Mouse (Mus musculus) neural tube, embryonic 12.5 days (tissue): ENCODE measurements around the gene H2-T24. TPM values are rescaled to one million over a fixed set of nuclear protein-coding genes. Genes with fewer than 3 reads are reported as not detected.
"Not testable (repeated sequence)": the region's sequence is repeated elsewhere in the genome, so short reads cannot be mapped to it uniquely, and the experiment has no call there.

Experiments used
- ATAC-seq: fragments of 200-750 bp; cut with Nextera tagmentation; 2 replicates; pipeline ENCODE4 v1.8.0; 2017; ENCODE audit warnings: low read depth, mild to moderate bottlenecking, moderate TSS enrichment, moderate library complexity; ENCODE audit not compliant: low FRiP score
- H3K27ac ChIP-seq: fragments of 300-500 bp; sonication (generic); 2 replicates; pipeline ENCODE4 v1.5.1; 2016
- H3K27me3 ChIP-seq: fragments of 300-500 bp; sonication (generic); replicated peaks from 2 replicates; pipeline ENCODE4 v1.6.1; 2016; ENCODE audit warnings: mild to moderate bottlenecking
- H3K36me3 ChIP-seq: fragments of 300-500 bp; sonication (generic); 2 replicates; pipeline ENCODE4 v1.6.1; 2016; ENCODE audit warnings: mild to moderate bottlenecking
- H3K4me1 ChIP-seq: fragments of 300-500 bp; sonication (generic); 2 replicates; pipeline ENCODE4 v1.6.1; 2016
- H3K4me2 ChIP-seq: fragments of 300-500 bp; sonication (generic); replicated peaks from 2 replicates; pipeline ENCODE4 v1.6.1; 2016; ENCODE audit warnings: mild to moderate bottlenecking
- H3K4me3 ChIP-seq: fragments of 300-500 bp; sonication (generic); 2 replicates; pipeline ENCODE4 v1.5.1; 2016
- H3K9ac ChIP-seq: fragments of 300-500 bp; sonication (generic); 2 replicates; pipeline ENCODE4 v1.6.1; 2016; ENCODE audit warnings: mild to moderate bottlenecking
- H3K9me3 ChIP-seq: fragments of 300-500 bp; sonication (generic); 2 replicates; pipeline ENCODE4 v1.6.1; 2016; ENCODE audit warnings: mild to moderate bottlenecking
- WGBS: fragments of 180-500 bp; shearing (Covaris S2); methylation state at CpG from one replicate; pipeline ENCODE4 v1.1.7; 2016; 5-methylcytosine and 5-hydroxymethylcytosine counted together
- polyA plus RNA-seq: library from polyadenylated mRNA; unstranded; fragments of >200 nt; fragmentation: Nextera tagmentation; extraction: Ambion mirVana; gene quantifications from 2 replicates; pipeline ENCODE4 v1.2.1, GENCODE M21; 2016

Gene H2-T24
- polyA plus RNA-seq, 1 experiment from 2014 or later: 4.5 TPM

- H3K9ac ChIP-seq: peak overlapping the region; percentile 42; the same call in 1 of the 2 replicates
- not testable (repeated sequence) for H3K27ac ChIP-seq, H3K4me1 ChIP-seq, H3K9me3 ChIP-seq, H3K27me3 ChIP-seq, H3K36me3 ChIP-seq
- peak overlapping the region; percentile 43 for H3K4me3 ChIP-seq
- peak overlapping the region; percentile 82 for H3K4me2 ChIP-seq
- peak; percentile 61 for ATAC-seq
- WGBS: 1% methylated on average over 40 of the region's 40 CpGs
Measured at GRCm38 (mm10) chr17:36031583-36032331, 11.4 kb upstream of the H2-T24 start.

- H3K9ac ChIP-seq: 0 out of 2 replicates have a peak overlapping the region, but pooled peaks have one; percentile 38
- not testable (repeated sequence) for H3K27me3 ChIP-seq, H3K36me3 ChIP-seq, H3K27ac ChIP-seq, H3K4me1 ChIP-seq, H3K9me3 ChIP-seq
- H3K4me2 ChIP-seq: peak overlapping the region; percentile 82
- H3K4me3 ChIP-seq: peak overlapping the region; percentile 43; the same call in 1 of the 2 replicates
- WGBS: 38% methylated on average over 8 of the region's 8 CpGs
- ATAC-seq: peak; percentile 26; the same call in 1 of the 2 replicates
Measured at GRCm38 (mm10) chr17:36030703-36031582, 10.6 kb upstream of the H2-T24 start.

GRCm38 (mm10) chr17:36030046-36030702, 9.8 kb upstream of the H2-T24 start:
- not testable (repeated sequence) for H3K27me3 ChIP-seq, H3K27ac ChIP-seq, H3K9ac ChIP-seq, H3K4me1 ChIP-seq, ATAC-seq, H3K36me3 ChIP-seq, H3K9me3 ChIP-seq, H3K4me2 ChIP-seq, H3K4me3 ChIP-seq
- WGBS: 88% methylated on average over 4 of the region's 4 CpGs

DNA sequence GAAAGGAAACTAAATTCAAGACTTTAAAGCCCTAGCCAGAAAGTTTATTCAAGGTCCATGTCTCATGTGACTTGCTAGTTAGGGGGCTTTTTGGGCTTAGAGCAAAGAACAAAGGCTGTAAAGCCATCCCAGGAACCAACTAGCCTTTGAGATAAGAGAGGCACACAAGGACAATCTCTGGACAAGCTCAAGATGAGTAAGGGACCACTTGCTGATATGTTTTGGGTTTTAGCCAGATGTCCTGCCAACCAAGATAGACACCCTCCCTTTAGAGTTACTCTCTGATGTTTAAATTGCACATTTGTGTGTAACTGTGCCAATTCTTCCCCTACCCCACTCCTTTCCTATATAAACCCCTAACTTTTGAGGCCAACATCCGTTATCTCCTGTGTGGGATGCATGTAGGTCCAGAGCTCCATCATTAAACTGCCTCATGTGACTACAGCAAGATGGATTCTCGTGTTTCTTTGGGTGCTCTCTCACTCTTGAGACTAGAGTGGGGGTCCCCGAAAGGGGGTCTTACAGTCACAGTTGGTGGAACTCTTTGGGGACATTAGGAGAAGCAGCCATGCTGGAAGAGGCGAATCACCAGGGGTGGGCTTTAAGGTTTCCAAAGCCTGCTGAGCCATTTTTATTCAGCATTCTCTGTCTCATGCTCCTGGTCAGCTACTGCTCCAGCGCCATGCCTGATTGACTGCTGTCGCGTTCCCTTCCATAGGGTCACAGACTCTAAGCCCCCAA, 8.7 kb upstream of the H2-T24 start:
- H3K9ac ChIP-seq: no peak overlapping the region
- H3K36me3 ChIP-seq: no peaks in the 10 kb centered on the region
- H3K4me3 ChIP-seq: no peak overlapping the region
- no peaks in the 10 kb centered on the region for H3K9me3 ChIP-seq
- 0 out of 2 replicates have a peak, but pooled peaks cover 7% of the 10 kb centered on the region for H3K27me3 ChIP-seq
- 82% methylated on average over 7 of the region's 7 CpGs for WGBS
- no peak overlapping the region for H3K4me2 ChIP-seq
- H3K4me1 ChIP-seq: peaks cover 7% of the 10 kb centered on the region; the same call in 1 of the 2 replicates
- H3K27ac ChIP-seq: no peak overlapping the region
- ATAC-seq: no peak

DNA sequence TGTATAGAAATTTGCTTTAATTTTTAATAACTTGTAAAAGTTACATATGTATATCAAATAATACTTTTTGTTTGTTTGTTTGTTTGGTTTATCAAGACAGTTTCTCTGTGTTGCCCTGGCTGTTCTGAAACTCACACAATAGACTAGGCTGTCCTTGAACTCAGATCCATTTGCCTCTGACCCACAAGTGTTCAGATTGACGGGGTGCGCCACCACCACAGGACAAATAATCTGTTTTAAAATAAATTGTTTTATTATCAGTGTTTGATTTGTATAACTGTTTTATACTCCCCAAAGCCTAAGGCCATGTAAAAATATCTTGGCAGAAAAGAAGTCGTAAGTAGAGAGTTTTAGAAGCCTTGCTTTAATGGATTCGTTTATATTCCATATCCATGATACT, 7.3 kb upstream of the H2-T24 start:
- ATAC-seq: no peak
- H3K9me3 ChIP-seq: no peaks in the 10 kb centered on the region
- 95% methylated on average over 4 of the region's 4 CpGs for WGBS
- no peak overlapping the region for H3K4me3 ChIP-seq
- no peaks in the 10 kb centered on the region for H3K36me3 ChIP-seq
- H3K4me2 ChIP-seq: no peak overlapping the region
- H3K27me3 ChIP-seq: 0 out of 2 replicates have a peak, but pooled peaks cover 7% of the 10 kb centered on the region
- no peak overlapping the region for H3K27ac ChIP-seq
- no peak overlapping the region for H3K9ac ChIP-seq
- H3K4me1 ChIP-seq: peaks cover 7% of the 10 kb centered on the region; the same call in 1 of the 2 replicates

DNA sequence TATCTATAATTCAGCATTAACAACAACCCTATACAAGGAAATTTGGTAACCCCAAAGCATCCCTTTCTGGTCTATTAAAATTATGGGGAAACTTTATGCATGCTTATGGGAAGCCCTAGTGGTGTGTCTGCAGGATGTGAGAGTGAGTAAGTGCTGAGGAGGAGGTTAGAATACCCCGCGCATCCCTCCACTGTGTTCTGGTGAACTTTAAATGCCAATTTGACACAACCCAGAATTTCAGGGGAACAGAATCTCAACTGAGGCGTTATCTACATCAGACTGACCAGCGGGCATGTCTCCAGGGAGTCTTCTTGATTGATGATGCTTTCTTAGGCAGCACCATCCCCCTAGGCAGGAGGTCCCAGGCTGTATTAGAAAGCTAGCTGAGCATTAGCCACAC, 5.5 kb upstream of the H2-T24 start:
- H3K27ac ChIP-seq: no peak overlapping the region
- no peaks in the 10 kb centered on the region for H3K4me1 ChIP-seq
- H3K4me3 ChIP-seq: no peak overlapping the region
- no peak overlapping the region for H3K4me2 ChIP-seq
- ATAC-seq: no peak
- 69% methylated on average over 4 of the region's 4 CpGs for WGBS
- H3K9me3 ChIP-seq: no peaks in the 10 kb centered on the region
- no peaks in the 10 kb centered on the region for H3K36me3 ChIP-seq
- H3K9ac ChIP-seq: no peak overlapping the region
- H3K27me3 ChIP-seq: no peaks in the 10 kb centered on the region

DNA sequence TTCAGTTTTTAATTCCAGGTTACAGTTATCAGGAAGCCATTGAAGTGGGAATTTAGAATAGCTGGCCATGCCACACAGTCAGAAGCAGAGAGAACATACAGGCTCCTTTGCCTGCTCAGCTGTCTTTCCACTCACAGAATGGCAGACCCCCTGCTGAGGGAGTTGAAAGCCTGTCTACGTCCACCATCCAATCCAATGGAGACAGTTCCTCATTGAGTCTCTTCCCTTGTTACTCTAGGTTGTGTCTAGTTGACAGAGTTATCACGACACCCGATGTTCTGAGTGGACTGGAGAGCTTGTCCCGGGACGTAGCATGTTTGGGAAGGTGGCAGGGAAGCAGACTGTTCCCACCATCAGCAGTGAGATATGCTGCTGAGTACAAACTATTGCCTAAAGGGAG, 4.8 kb upstream of the H2-T24 start:
- Histone ChIP-seq H3K27ac (no peak overlapping the region), H3K36me3 (no peaks in the 10 kb centered on the region), H3K27me3 (no peaks in the 10 kb centered on the region), H3K9me3 (no peaks in the 10 kb centered on the region), H3K4me1 (no peaks in the 10 kb centered on the region), H3K4me2 (no peak overlapping the region), H3K9ac (no peak overlapping the region), H3K4me3 (no peak overlapping the region)
- WGBS: 59% methylated on average over 5 of the region's 5 CpGs
- no peak for ATAC-seq

GRCm38 (mm10) chr17:36023710-36024654, 3.6 kb upstream of the H2-T24 start:
- no peaks in the 10 kb centered on the region for H3K9me3 ChIP-seq
- no peaks in the 10 kb centered on the region for H3K36me3 ChIP-seq
- 70% methylated on average over 9 of the region's 9 CpGs for WGBS
- no peak overlapping the region for H3K9ac ChIP-seq
- H3K4me2 ChIP-seq: no peak overlapping the region
- no peak for ATAC-seq
- no peak overlapping the region for H3K27ac ChIP-seq
- H3K27me3 ChIP-seq: no peaks in the 10 kb centered on the region
- no peaks in the 10 kb centered on the region for H3K4me1 ChIP-seq
- no peak overlapping the region for H3K4me3 ChIP-seq

DNA sequence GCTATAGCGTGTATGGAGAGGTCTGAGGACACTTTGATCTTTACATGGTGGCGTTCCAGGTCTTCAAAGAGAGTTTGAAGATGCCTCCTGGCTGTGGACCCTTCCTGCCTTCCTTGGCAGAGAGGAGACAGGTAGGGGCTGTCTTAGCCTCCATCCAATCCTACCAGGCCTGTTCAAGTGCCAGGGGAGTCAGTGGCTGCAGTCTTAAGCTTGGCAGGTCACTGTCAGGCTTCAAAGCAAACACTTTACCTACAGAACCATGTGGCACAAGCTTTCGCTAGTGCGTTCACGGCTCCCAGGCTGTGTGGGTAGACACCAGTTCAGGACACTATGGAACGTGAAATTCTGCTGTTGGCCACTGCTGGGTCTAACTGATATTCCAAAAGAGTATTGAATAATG, 2.6 kb upstream of the H2-T24 start:
- Histone ChIP-seq H3K4me2 (no peak overlapping the region), H3K9me3 (no peaks in the 10 kb centered on the region), H3K27me3 (no peaks in the 10 kb centered on the region), H3K27ac (no peak overlapping the region), H3K4me3 (no peak overlapping the region), H3K36me3 (no peaks in the 10 kb centered on the region), H3K9ac (no peak overlapping the region), H3K4me1 (no peaks in the 10 kb centered on the region)
- ATAC-seq: no peak
- WGBS: 93% methylated on average over 6 of the region's 6 CpGs

DNA sequence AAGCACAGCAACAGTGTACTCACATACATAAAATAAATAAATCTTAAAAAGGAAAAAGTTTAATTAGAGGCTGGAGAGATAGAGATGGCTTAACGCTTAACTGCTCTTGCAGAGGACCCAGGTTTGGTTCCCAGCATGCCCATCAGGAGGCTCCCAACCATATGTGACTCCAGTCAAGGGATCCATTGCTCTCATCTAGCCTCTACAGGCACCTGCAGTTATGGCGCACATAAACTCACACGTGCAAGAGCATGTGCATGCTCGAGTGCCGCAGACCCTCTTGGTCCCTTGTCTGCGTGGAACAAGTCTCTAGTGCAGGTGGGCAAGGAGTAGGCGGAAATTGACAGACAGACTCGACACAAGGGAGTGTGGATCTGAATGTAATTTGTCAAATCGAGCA, 1.7 kb upstream of the H2-T24 start:
- no peak overlapping the region for H3K4me3 ChIP-seq
- no peak for ATAC-seq
- no peaks in the 10 kb centered on the region for H3K27me3 ChIP-seq
- H3K9me3 ChIP-seq: no peaks in the 10 kb centered on the region
- no peaks in the 10 kb centered on the region for H3K36me3 ChIP-seq
- WGBS: 95% methylated on average over 9 of the region's 9 CpGs
- no peaks in the 10 kb centered on the region for H3K4me1 ChIP-seq
- H3K4me2 ChIP-seq: no peak overlapping the region
- no peak overlapping the region for H3K9ac ChIP-seq
- no peak overlapping the region for H3K27ac ChIP-seq

DNA sequence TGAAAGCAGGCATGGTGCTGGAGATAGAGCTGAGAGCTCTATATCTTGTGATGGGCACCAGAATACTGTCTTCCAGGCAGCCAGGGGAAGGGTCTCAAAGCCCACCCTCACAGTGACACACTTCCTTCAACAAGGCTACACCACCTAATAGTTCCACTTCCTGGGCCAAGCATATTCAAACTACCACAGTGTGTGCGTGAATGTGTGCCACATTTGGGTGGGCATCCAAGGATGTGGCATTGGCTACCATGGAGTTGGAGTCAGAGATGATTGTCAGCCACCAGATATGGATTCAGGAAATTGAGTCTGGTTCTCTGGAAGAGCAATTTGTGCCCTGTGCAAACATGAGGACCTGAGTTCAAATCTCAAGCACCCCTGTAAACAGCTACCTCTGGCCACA, 949 bp upstream of the H2-T24 start:
- no peak overlapping the region for H3K4me3 ChIP-seq
- H3K4me2 ChIP-seq: 0 out of 2 replicates have a peak overlapping the region, but pooled peaks have one; percentile 27
- no peak overlapping the region for H3K9ac ChIP-seq
- H3K27me3 ChIP-seq: no peaks in the 10 kb centered on the region
- H3K27ac ChIP-seq: no peak overlapping the region
- H3K4me1 ChIP-seq: no peaks in the 10 kb centered on the region
- no peaks in the 10 kb centered on the region for H3K36me3 ChIP-seq
- H3K9me3 ChIP-seq: no peaks in the 10 kb centered on the region
- ATAC-seq: no peak
- WGBS: 93% methylated on average over 1 of the region's 1 CpGs
